In the genomic region with DNA sequence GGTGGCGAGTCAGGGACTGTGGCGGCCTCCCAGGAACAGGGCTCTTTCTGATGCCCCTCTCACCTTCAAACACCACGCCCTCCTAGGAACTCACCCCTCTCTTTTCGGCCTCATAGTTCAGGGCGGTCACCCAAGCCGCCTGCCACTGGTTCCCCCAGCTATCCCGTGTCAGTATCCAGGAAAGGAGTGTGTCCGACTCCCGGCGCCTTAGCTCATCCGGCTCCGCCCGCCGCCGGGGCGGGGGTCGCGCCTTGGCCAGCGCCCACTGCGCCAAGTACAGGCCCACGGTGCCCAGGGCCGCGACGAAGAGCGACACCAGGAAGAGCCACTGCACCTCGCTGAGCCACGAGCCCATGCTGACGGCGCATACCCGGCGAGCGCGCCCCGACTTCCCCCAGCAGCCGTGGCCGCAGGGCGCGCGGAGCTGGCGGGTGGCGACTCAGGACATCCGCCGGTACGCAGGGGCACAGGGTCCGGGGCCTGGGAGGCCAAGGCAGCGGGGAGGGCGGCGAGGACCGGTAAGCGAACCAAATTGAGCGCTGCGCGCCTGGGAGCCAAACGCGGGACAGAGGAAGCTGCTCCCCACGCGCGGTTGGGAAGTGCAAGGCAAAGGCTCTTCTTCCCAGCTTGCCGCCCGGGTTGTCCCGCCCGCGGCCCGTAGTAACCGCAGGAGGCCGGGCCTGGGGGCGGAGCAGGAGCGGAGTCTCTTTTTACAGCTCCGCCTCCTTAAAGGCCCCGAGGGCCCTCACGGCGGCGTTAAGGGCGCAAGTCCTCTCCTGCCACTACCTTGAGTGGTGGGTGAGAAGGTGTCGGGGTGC, we compare ENCODE assay signal across 1 mouse cellular context.
TF ChIP-seq lines count a peak whose summit lies in the region.

No protein-coding gene starts in this region.

TF ChIP-seq in MEL, 35 proteins besides CTCF, POLR2A, EP300 and RAD21 (continued from another document):
- no peak for TF ChIP-seq USF2 (IDR thresholded peaks at IDR 0.05; ENCODE audit: borderline replicate concordance in 1 of 2, insufficient read depth in 1 of 2, low read depth in 1 of 2, low read length in 2 of 2)
- TF ChIP-seq ZKSCAN1 (IDR thresholded peaks at IDR 0.05; ENCODE audit: low read depth, low read length): no peak
- peak; percentile 51; the same call in 1 of the 2 replicates for TF ChIP-seq TBP (IDR thresholded peaks at IDR 0.05; ENCODE audit: low read depth, low read length)
- TF ChIP-seq CHD1 (IDR thresholded peaks at IDR 0.05; ENCODE audit: low read depth, low read length): no peak
- no peak for TF ChIP-seq TAL1 (IDR thresholded peaks at IDR 0.05; ENCODE audit: low read length)
- no peak for TF ChIP-seq MEF2A (IDR thresholded peaks at IDR 0.05; ENCODE audit: extremely low read depth, insufficient replicate concordance, low read depth, low read length, poor library complexity, severe bottlenecking)
- no peak for TF ChIP-seq E2F4 (IDR thresholded peaks at IDR 0.05; ENCODE audit: borderline replicate concordance, low read depth, low read length)
- no peak for TF ChIP-seq JUND (IDR thresholded peaks at IDR 0.05; ENCODE audit: low read depth, low read length)
- no peak for TF ChIP-seq USF1 (IDR thresholded peaks at IDR 0.05; ENCODE audit: low read depth, low read length)
- TF ChIP-seq NRF1 (IDR thresholded peaks at IDR 0.05; ENCODE audit: insufficient read depth, low read depth, low read length, poor library complexity, severe bottlenecking): 0 out of 2 replicates have a peak, but pooled peaks have one; percentile 8
- TF ChIP-seq RCOR1 (IDR thresholded peaks at IDR 0.05; ENCODE audit: low read depth, low read length): no peak
- no peak for TF ChIP-seq ELF1 (IDR thresholded peaks at IDR 0.05; ENCODE audit: low read depth, low read length)
- peak; percentile 47 for TF ChIP-seq MAX (IDR thresholded peaks at IDR 0.05; ENCODE audit: low read length)
- TF ChIP-seq TCF12 (IDR thresholded peaks at IDR 0.05; ENCODE audit: low read depth, low read length): peak; percentile 44; the same call in 1 of the 2 replicates
- no peak for TF ChIP-seq ZC3H11A (IDR thresholded peaks at IDR 0.05; ENCODE audit: low read depth, low read length)
- peak; percentile 79; the same call in 1 of the 2 replicates for TF ChIP-seq UBTF (IDR thresholded peaks at IDR 0.05; ENCODE audit: borderline replicate concordance, insufficient read depth, low read depth, low read length)
- TF ChIP-seq GATA1 (IDR thresholded peaks at IDR 0.05; ENCODE audit: low read depth, low read length): no peak
- no peak for TF ChIP-seq GABPA (IDR thresholded peaks at IDR 0.05; ENCODE audit: low read depth, low read length)
- no peak for TF ChIP-seq POLR2AphosphoS5 (IDR thresholded peaks at IDR 0.05; ENCODE audit: borderline replicate concordance, low read depth, low read length)
- no peak for TF ChIP-seq MYC (IDR thresholded peaks at IDR 0.05; ENCODE audit: low read depth, low read length)
